Mouse (Mus musculus): ENCODE results near the gene Hoxb2. TPM values are rescaled to one million over a fixed set of nuclear protein-coding genes. Genes with fewer than 3 reads are reported as not detected.

The Hoxb2 gene
- polyA plus RNA-seq (2012; rRNA removed): 1.0 and 1.3 TPM in 2 replicates

DNA sequence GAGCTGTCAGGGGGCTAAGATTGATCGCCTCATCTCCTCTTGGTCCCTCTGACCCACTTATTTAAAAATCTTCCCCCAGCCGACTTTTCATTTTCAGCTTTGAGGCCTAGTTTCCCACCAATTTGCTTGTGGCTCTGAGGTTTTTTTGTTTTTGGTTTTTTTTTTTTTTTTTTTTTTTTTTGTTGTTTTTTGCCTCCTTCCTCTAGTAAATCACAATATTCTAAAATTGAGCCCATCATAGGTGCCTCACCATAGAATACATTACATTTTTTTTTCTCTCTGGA lies at the start of gene Hoxb2:
Gene Hoxb2 (plus strand): TSS at position 185 of the 284 bp plus-strand sequence.

DNA sequence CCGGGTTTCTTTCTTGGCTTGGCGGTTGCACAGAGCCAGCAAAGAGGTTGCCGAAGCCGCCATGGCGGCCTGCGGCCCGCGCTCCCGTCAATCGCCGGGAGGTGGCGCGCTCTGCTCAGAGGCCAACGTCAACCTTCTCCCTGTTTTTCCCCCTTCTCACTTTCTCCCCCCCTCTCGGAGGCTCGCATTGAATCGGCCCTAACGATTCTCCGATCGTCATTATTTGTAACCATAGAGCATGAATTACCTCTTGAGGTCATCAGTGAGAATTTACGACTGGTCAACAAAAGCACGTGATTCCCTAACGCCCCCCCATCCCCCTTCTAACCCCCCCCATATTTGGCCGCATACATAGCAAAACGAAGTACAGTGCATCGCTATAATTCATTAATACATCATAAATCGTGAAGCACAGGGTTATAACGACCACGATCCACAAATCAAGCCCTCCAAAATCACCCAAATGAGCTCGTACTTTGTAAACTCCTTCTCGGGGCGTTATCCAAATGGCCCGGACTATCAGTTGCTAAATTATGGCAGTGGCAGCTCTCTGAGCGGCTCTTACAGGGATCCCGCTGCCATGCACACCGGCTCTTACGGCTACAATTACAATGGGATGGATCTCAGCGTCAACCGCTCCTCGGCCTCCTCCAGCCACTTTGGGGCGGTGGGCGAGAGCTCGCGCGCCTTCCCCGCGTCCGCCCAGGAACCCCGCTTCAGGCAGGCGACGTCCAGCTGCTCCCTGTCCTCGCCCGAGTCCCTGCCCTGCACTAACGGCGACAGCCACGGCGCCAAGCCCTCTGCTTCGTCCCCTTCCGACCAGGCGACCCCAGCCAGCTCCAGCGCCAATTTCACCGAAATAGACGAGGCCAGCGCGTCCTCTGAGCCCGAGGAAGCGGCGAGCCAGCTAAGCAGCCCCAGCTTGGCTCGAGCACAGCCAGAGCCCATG lies 46.9 kb upstream of the Hoxb2 start, which contains the start of gene Hoxb5:
Gene Hoxb5 (plus strand): TSS at position 186 of the 949 bp plus-strand sequence.

DNA sequence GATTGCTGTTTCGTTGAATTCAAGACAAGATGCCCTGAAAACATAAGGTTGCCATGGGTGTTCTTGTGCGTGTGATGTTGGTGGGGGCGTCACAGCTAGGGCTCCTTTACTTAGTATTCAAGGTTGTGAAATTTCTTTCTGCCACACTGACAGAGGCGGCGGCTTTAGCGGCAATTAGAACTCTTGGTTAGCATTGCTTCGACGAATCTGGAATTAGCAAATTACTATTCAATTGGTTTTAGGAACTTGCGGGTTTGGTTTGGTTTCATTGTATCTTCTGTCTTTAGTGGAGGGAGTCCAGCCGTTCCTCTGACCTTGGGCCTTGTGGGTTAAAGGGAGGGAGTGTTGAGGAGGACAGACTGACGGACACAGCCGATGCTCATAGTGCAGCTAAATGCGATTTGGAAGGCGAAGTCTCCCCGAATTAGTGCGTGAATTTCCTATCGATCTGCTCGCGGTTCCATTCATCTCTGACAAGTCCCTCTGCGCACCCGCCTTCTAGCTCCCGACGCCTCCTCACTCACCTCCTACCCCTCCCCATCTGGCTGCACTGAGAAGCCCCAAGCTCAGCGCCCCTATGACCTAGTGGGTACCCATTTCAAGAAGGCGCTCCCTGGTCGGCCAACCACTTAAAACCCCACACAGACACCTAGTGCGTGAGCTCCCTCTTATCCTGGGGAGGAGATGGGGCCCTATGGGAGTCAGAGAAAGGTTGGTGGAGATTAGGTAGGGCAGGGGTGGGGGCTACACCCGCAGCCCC lies 32.5 kb upstream of the Hoxb2 start, which contains the start of gene Hoxb4:
Gene Hoxb4 (plus strand): TSS at position 660 of the 760 bp plus-strand sequence.

DNA sequence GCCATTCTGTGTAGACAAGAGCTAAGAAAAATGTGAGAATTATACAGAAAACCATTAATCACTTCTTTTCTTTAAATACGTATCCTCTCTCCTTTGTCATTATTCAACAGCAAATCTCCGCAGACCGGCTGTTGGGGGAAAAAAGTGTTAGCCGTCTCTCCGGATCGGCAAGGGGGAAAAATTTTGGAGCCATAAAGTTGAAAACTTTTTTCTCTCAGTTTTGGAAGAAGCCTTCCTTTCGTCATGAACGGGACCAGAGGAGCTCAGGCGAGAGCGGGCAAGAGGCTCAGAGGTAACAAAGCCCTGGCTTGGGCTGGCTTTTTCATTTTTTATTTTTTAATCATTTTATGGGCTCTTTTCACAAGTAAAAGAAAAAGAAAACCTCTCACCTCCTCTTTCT lies 27.2 kb upstream of the Hoxb2 start, which contains the start of gene Hoxb3:
Gene Hoxb3 (plus strand): TSS at position 173 of the 400 bp plus-strand sequence.

DNA sequence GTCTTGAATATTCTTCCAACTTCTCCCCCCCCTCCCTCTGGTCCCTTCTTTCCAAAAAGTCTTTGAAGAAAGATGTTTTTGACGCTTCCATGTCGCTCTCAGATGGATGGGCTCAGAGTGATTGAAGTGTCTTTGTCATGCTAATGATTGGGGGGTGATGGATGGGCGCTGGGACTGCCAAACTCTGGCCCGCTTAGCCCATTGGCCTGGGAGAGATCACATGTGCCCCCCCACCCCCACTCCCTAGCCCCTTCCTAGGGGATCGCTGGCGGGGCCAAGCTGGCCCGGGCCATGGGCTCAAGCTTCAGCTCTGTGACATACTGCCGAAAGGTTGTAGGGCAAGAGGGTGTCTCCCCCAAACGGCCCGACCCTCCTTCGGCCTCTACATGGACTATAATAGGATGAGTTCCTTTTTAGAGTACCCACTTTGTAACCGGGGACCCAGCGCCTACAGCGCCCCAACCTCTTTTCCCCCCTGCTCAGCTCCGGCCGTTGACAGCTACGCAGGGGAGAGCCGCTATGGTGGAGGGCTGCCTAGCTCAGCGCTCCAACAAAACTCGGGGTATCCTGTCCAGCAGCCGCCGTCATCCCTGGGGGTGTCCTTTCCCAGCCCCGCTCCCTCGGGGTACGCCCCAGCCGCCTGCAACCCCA lies 15.2 kb downstream of the Hoxb2 start, which contains the start of gene Hoxb1:
Gene Hoxb1 (plus strand): TSS at position 312 of the 651 bp plus-strand sequence.

Other genes with a start within 250 kb of the Hoxb2 start
- gene Calcoco2, start 238.6 kb upstream of the Hoxb2 start, polyA plus RNA-seq (2012; rRNA removed): not detected in 2 replicates
- not detected in 2 replicates for gene Ttll6, start 216.7 kb upstream of the Hoxb2 start, polyA plus RNA-seq (2012; rRNA removed)
- gene Hoxb13, start 156.2 kb upstream of the Hoxb2 start, polyA plus RNA-seq (2012; rRNA removed): not detected in 2 replicates
- 0.02 and 0.11 TPM in 2 replicates for gene Hoxb9, start 79.1 kb upstream of the Hoxb2 start, polyA plus RNA-seq (2012; rRNA removed)
- gene Hoxb8, start 68.6 kb upstream of the Hoxb2 start, polyA plus RNA-seq (2012; rRNA removed): 0.02 and 0.10 TPM in 2 replicates
- 0.05 and 0.14 TPM in 2 replicates for gene Hoxb7, start 63.9 kb upstream of the Hoxb2 start, polyA plus RNA-seq (2012; rRNA removed)
- gene Hoxb6, start 58.0 kb upstream of the Hoxb2 start, polyA plus RNA-seq (2012; rRNA removed): 0.17 TPM in 1 of 2 replicates, not detected in the other
- gene Hoxb5, start 47.2 kb upstream of the Hoxb2 start, polyA plus RNA-seq (2012; rRNA removed): 0.17 and 0.21 TPM in 2 replicates
- gene Hoxb4, start 32.3 kb upstream of the Hoxb2 start, polyA plus RNA-seq (2012; rRNA removed): 0.55 and 0.64 TPM in 2 replicates
- gene Hoxb3, start 27.2 kb upstream of the Hoxb2 start, polyA plus RNA-seq (2012; rRNA removed): 0.35 and 0.59 TPM in 2 replicates
- 0.01 TPM in 1 of 2 replicates, not detected in the other for gene Hoxb1, start 15.2 kb downstream of the Hoxb2 start, polyA plus RNA-seq (2012; rRNA removed)
- gene Skap1, start 114.1 kb downstream of the Hoxb2 start, polyA plus RNA-seq (2012; rRNA removed): 0.08 and 0.13 TPM in 2 replicates

Data from liver, embryonic 14 days (tissue).